Mouse (Mus musculus) ES-Bruce4 (cell line): ENCODE measurements around the gene Lingo2. TPM values are rescaled to one million over a fixed set of nuclear protein-coding genes. Genes with fewer than 3 reads are reported as not detected.

Source experiments
- H3K27ac ChIP-seq: 2 replicates; pipeline ENCODE4 v1.5.1; 2012; ENCODE audit warnings: low read length, inconsistent platforms; ENCODE audit not compliant: insufficient read depth
- H3K27me3 ChIP-seq: 2 replicates; pipeline ENCODE4 v1.6.1; 2012; ENCODE audit warnings: mild to moderate bottlenecking, low read length, inconsistent platforms; ENCODE audit not compliant: control insufficient read depth, poor library complexity, insufficient read depth, severe bottlenecking
- H3K36me3 ChIP-seq: 2 replicates; pipeline ENCODE4 v1.6.1; 2012; ENCODE audit warnings: inconsistent platforms, mild to moderate bottlenecking, low read length, moderate library complexity; ENCODE audit not compliant: control insufficient read depth, poor library complexity, insufficient read depth, severe bottlenecking
- H3K4me1 ChIP-seq: one replicate; pipeline ENCODE4 v1.8.1; 2011; ENCODE audit warnings: low read length; ENCODE audit not compliant: control insufficient read depth, insufficient read depth
- H3K4me3 ChIP-seq: 2 replicates; pipeline ENCODE4 v1.5.1; 2011; ENCODE audit warnings: low read depth, mild to moderate bottlenecking, low read length
- H3K9ac ChIP-seq: 2 replicates; pipeline ENCODE4 v1.6.1; 2012; ENCODE audit warnings: low read depth, mild to moderate bottlenecking, inconsistent platforms; ENCODE audit not compliant: poor library complexity, severe bottlenecking
- H3K9me3 ChIP-seq: replicated peaks from 2 replicates; pipeline ENCODE4 v1.6.1; 2012; ENCODE audit warnings: mild to moderate bottlenecking, low read length, inconsistent platforms; ENCODE audit not compliant: control insufficient read depth, poor library complexity, insufficient read depth, severe bottlenecking
- CTCF ChIP-seq: IDR thresholded peaks from one replicate; pipeline ENCODE4 v1.8.1; 2011; ENCODE audit warnings: low read depth, low read length
- EP300 ChIP-seq: IDR thresholded peaks from 2 replicates; pipeline ENCODE4 v1.6.1; 2011; ENCODE audit warnings: low read depth, low read length; ENCODE audit not compliant: insufficient read depth
- POLR2A ChIP-seq: IDR thresholded peaks from one replicate; pipeline ENCODE4 v1.8.1; 2011; ENCODE audit warnings: low read length; ENCODE audit not compliant: insufficient read depth
- polyA plus RNA-seq: library from polyadenylated mRNA; stranded (reverse); fragments of >200 nt; gene quantifications from 2 replicates; pipeline ENCODE4 v1.2.4, GENCODE M21; 2011; ENCODE audit warnings: low read depth; ENCODE audit not compliant: missing spikeins, insufficient read depth, insufficient read length

Gene Lingo2
- polyA plus RNA-seq, 1 experiment = not detected

GRCm38 (mm10) chr4:35963532-35963931 lies 988.0 kb downstream of the Lingo2 start:
- no peaks in the 10 kb centered on the region for H3K9me3 ChIP-seq
- H3K27ac ChIP-seq = no peak overlapping the region
- H3K4me3 ChIP-seq = no peak overlapping the region
- H3K4me1 ChIP-seq = no peaks in the 10 kb centered on the region
- H3K9ac ChIP-seq = no peak overlapping the region
- TF ChIP-seq POLR2A = no peak
- no peaks in the 10 kb centered on the region for H3K36me3 ChIP-seq
- no peaks in the 10 kb centered on the region for H3K27me3 ChIP-seq

DNA sequence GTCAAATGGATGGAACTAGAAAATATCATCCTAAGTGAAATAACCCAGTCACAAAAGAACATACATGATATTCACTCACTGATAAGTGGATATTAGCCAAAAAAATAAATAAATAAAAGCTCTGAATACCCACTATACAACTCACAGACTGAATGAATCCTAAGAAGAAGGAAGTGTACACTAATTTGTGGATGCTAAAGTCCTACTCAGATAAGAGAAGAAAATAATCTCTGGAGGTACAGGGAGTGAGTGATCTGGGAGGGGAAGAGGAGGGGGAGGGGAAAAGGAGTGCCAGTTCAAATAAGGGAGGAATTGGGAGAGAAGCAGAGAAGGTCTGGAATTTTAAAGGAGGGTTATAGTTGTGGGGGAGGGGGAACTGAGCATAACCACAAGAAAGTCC lies 999.7 kb downstream of the Lingo2 start:
- H3K9me3 ChIP-seq = no peaks in the 10 kb centered on the region
- no peak overlapping the region for H3K4me3 ChIP-seq
- H3K9ac ChIP-seq = no peak overlapping the region
- no peak overlapping the region for H3K27ac ChIP-seq
- no peaks in the 10 kb centered on the region for H3K36me3 ChIP-seq
- H3K4me1 ChIP-seq = no peaks in the 10 kb centered on the region
- no peaks in the 10 kb centered on the region for H3K27me3 ChIP-seq
- no peak for TF ChIP-seq CTCF
- no peak for TF ChIP-seq EP300
- no peak for TF ChIP-seq POLR2A

DNA sequence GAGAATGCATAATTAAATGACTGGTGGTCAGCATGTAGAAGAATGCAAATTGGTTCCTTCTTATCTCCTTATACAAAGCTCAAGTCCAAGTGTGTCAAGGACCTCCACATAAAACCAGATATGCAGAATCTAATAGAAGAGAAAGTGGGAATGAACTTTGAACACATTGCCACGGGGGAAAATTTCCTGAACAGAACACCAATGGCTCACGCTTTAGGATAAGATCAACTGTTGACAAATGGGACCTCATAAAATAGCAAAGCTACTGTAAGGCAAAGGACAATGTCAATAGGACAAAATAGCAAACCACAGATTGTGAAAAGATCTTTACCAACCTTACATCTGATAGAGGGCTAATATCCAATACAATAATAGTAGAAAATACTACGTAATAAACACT lies 1000.3 kb downstream of the Lingo2 start:
- TF ChIP-seq POLR2A (no peak), CTCF (no peak), EP300 (no peak)
- Histone ChIP-seq H3K27me3 (no peaks in the 10 kb centered on the region), H3K4me1 (no peaks in the 10 kb centered on the region), H3K9ac (no peak overlapping the region), H3K36me3 (no peaks in the 10 kb centered on the region), H3K9me3 (no peaks in the 10 kb centered on the region), H3K27ac (no peak overlapping the region), H3K4me3 (no peak overlapping the region)

DNA sequence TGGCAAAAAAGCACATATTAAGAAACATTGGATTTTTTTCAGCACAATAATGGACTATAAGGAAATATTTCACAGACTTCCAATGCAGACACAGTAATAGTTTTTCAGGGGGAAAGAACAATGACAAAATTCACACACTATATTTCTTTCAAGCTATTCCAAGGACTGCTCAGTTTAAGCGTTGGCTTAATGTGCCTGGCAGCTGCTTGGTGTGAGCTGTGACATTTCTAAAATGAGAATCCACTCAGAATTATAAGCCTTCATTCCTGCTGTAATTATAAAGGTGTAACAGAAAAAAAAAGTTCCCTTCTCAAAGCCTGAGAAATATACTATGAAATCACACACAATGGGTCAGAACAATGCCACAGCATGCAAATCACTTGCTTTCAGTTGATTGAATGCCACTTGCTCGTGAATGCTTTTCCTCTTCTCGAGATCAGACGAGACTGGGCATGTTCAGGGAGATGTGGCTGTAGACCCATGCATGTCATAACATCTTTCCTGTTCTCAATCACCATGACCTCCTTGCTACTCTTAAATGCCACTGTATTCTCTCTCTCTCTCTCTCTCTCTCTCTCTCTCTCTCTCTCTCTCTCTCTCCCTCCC lies 1017.4 kb downstream of the Lingo2 start:
- Histone ChIP-seq H3K4me1 (no peaks in the 10 kb centered on the region), H3K9ac (no peak overlapping the region), H3K27me3 (no peaks in the 10 kb centered on the region), H3K36me3 (no peaks in the 10 kb centered on the region), H3K27ac (no peak overlapping the region), H3K4me3 (no peak overlapping the region), H3K9me3 (no peaks in the 10 kb centered on the region)
- no peak for TF ChIP-seq POLR2A
- TF ChIP-seq EP300 = no peak
- TF ChIP-seq CTCF = no peak

- no peaks in the 10 kb centered on the region for H3K4me1 ChIP-seq
- no peaks in the 10 kb centered on the region for H3K9me3 ChIP-seq
- H3K9ac ChIP-seq = no peak overlapping the region
- no peak overlapping the region for H3K4me3 ChIP-seq
- TF ChIP-seq POLR2A (no peak), EP300 (no peak), CTCF (no peak)
- no peak overlapping the region for H3K27ac ChIP-seq
- no peaks in the 10 kb centered on the region for H3K27me3 ChIP-seq
- H3K36me3 ChIP-seq = no peaks in the 10 kb centered on the region
Observed at GRCm38 (mm10) chr4:35927722-35928121, 1023.8 kb downstream of the Lingo2 start.

DNA sequence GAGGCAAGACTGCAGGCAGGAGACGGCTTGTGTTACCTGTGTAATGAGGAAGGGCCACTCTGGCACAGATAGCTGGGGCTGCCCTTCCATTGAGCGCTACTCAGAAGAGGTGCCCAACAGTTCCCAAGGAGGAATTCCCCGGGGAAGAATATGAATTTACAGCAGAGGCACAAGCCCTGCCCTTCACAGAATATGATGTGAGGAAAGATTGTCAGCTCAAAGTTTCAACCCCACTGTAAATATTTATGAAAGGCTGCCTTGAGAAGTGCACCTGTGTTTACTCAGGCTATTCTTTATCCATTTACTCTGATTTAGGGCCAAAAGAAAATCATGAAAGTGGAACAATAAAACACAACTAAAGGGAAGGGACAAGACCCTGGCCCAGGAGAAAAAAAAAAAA lies 1034.1 kb downstream of the Lingo2 start:
- H3K36me3 ChIP-seq = no peaks in the 10 kb centered on the region
- no peak overlapping the region for H3K4me3 ChIP-seq
- no peak overlapping the region for H3K27ac ChIP-seq
- no peak for TF ChIP-seq POLR2A
- no peaks in the 10 kb centered on the region for H3K4me1 ChIP-seq
- H3K9me3 ChIP-seq = no peaks in the 10 kb centered on the region
- H3K27me3 ChIP-seq = no peaks in the 10 kb centered on the region
- no peak overlapping the region for H3K9ac ChIP-seq
